Mouse (Mus musculus): ENCODE measurements around the gene Olfr896-ps1. TPM values are rescaled to one million over a fixed set of nuclear protein-coding genes. Genes with fewer than 3 reads are reported as not detected.

Olfr896-ps1 gene
- polyA plus RNA-seq (2014; fragmentation: Nextera tagmentation; extraction: Ambion mirVana), result not detected in 2 replicates

DNA sequence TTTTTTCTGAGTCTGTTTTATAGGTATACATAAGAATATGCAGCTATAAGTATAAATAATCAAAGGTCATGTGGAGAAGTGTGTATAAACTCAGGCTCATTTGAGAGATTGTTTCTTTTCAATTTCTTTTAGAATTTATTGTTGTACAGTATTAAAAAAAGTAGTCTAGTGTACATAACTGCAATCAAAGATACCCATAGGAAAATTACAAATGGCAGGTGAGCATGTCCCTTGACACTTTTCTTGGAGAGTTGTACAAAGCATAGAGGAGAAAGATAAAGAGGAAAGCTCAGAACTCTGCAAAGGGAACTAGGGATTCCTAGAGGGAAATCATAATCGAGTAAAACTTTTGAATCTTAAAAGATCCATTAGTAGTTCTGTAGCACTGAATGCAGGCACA, at the start of gene Olfr896-ps1:
Olfr896-ps1 (plus strand) TSS at position 301 of the 400 bp plus-strand sequence.
- no peak within 1 kb of the TSS for H3K27ac ChIP-seq (ENCODE audit: low read depth, low read length)
- no peak within 1 kb of the TSS for H3K4me2 ChIP-seq
- H3K9ac ChIP-seq (ENCODE audit: low read depth, low read length), result no peak within 1 kb of the TSS
- H3K4me3 ChIP-seq (ENCODE audit: low read depth, low read length), result no peak within 1 kb of the TSS
- H3K36me3 ChIP-seq (ENCODE audit: control insufficient read depth, insufficient read depth, low read length), result no peaks in the 10 kb centered on the region
- H3K4me1 ChIP-seq (replicated peaks; ENCODE audit: control insufficient read depth, insufficient read depth, low read length), result no peaks in the 10 kb centered on the region
- no peaks in the 10 kb centered on the region for H3K27me3 ChIP-seq (replicated peaks; ENCODE audit: control insufficient read depth, insufficient read depth, low read length)
- no peaks in the 10 kb centered on the region for H3K9me3 ChIP-seq (ENCODE audit: control insufficient read depth, low read length)
- ATAC-seq (replicated peaks; ENCODE audit: low FRiP score) (no peak), DNase-seq (ENCODE audit: low spot score) (no peak)
- WGBS, result 78% methylated on average over 1 of the region's 1 CpGs

DNA sequence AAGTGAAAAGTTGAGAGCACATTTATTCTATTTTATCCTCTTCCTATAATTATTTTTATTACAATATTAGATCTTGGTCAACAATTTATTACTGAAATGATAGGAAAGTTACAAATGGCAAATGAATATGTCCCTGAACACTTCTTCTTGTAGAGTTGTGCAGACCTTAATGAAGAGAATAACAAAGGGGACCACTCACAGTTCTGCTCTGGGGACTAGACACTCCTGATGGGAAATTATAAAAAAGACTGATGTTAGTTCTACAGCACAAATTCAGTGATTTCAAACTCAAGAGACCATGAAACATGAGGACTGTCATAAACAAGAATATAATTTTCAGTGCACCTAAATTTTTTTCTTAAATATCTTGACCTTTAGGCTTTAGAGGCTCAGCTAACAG, 38.4 kb upstream of the Olfr896-ps1 start, which contains the start of gene Olfr143:
Olfr143 (plus strand) TSS at position 301 of the 400 bp plus-strand sequence.
- H3K4me1 ChIP-seq (replicated peaks; ENCODE audit: control insufficient read depth, insufficient read depth, low read length), result no peaks in the 10 kb centered on the region
- H3K4me3 ChIP-seq (ENCODE audit: low read depth, low read length), result no peak within 1 kb of the TSS
- no peaks in the 10 kb centered on the region for H3K27me3 ChIP-seq (replicated peaks; ENCODE audit: control insufficient read depth, insufficient read depth, low read length)
- ATAC-seq (replicated peaks; ENCODE audit: low FRiP score), result no peak
- DNase-seq (ENCODE audit: low spot score), result no peak
- H3K36me3 ChIP-seq (ENCODE audit: control insufficient read depth, insufficient read depth, low read length), result no peaks in the 10 kb centered on the region
- no peak within 1 kb of the TSS for H3K27ac ChIP-seq (ENCODE audit: low read depth, low read length)
- H3K4me2 ChIP-seq, result no peak within 1 kb of the TSS
- no peak within 1 kb of the TSS for H3K9ac ChIP-seq (ENCODE audit: low read depth, low read length)
- no peaks in the 10 kb centered on the region for H3K9me3 ChIP-seq (ENCODE audit: control insufficient read depth, low read length)

DNA sequence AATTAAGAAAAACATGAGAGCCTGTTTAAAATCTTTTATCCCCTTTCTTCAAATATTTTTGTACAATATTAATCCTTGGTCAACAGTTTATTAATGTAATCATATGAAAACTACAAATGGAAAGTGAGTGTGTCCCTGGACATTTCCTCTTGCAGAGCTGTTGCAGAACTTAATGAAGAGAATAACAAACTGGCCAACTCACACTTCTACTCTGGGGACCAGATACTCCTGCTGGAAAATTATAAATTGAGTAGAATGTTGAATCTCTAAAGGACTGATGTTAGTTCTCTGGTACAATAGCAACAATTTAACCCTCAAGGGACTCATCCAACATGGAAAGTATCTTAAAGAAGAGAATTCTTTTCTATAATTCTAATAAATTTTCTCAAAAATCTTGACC, 23.4 kb upstream of the Olfr896-ps1 start, which contains the start of gene Olfr895:
Olfr895 (plus strand) TSS at position 301 of the 400 bp plus-strand sequence.
- Histone ChIP-seq H3K36me3 (ENCODE audit: control insufficient read depth, insufficient read depth, low read length) (no peaks in the 10 kb centered on the region), H3K4me2 (no peak within 1 kb of the TSS), H3K4me1 (replicated peaks; ENCODE audit: control insufficient read depth, insufficient read depth, low read length) (no peaks in the 10 kb centered on the region), H3K9ac (ENCODE audit: low read depth, low read length) (no peak within 1 kb of the TSS), H3K27ac (ENCODE audit: low read depth, low read length) (no peak within 1 kb of the TSS), H3K9me3 (ENCODE audit: control insufficient read depth, low read length) (no peaks in the 10 kb centered on the region), H3K27me3 (replicated peaks; ENCODE audit: control insufficient read depth, insufficient read depth, low read length) (no peaks in the 10 kb centered on the region), H3K4me3 (ENCODE audit: low read depth, low read length) (no peak within 1 kb of the TSS)
- ATAC-seq (replicated peaks; ENCODE audit: low FRiP score) (no peak), DNase-seq (ENCODE audit: low spot score) (no peak)

DNA sequence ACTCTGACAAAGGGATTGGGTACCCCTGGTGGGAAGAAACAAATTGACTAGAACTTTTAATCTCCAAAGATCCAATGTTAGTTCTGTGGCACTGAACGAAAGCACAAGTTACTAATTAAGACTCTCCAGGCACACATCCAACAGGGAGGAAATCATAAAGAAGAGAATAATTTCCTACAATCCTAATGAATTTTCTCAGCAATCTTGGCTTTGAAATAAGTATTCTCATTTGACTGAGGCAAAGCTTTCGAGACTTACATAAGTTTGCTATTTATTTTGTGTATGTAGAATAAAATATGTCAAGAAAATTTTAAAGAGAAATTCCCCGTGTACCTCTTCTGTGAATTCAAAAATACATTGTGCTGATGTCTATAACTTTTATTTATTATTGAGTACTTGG, 37.9 kb downstream of the Olfr896-ps1 start, which contains the start of gene Olfr25:
Olfr25 (plus strand) TSS at position 301 of the 400 bp plus-strand sequence.
- Histone ChIP-seq H3K4me1 (replicated peaks; ENCODE audit: control insufficient read depth, insufficient read depth, low read length) (no peaks in the 10 kb centered on the region), H3K27ac (ENCODE audit: low read depth, low read length) (no peak within 1 kb of the TSS), H3K27me3 (replicated peaks; ENCODE audit: control insufficient read depth, insufficient read depth, low read length) (no peaks in the 10 kb centered on the region), H3K36me3 (ENCODE audit: control insufficient read depth, insufficient read depth, low read length) (no peaks in the 10 kb centered on the region), H3K4me2 (no peak within 1 kb of the TSS), H3K4me3 (ENCODE audit: low read depth, low read length) (no peak within 1 kb of the TSS), H3K9me3 (ENCODE audit: control insufficient read depth, low read length) (no peaks in the 10 kb centered on the region), H3K9ac (ENCODE audit: low read depth, low read length) (no peak within 1 kb of the TSS)
- WGBS, result 74% methylated on average over 3 of the region's 3 CpGs
- ATAC-seq (replicated peaks; ENCODE audit: low FRiP score) (no peak), DNase-seq (ENCODE audit: low spot score) (no peak)

Other genes starting within 250 kb of the Olfr896-ps1 start
- not detected in 2 replicates for gene Olfr884, start 244.6 kb upstream of the Olfr896-ps1 start, polyA plus RNA-seq (2014; fragmentation: Nextera tagmentation; extraction: Ambion mirVana)
- gene Olfr885, start 229.8 kb upstream of the Olfr896-ps1 start, polyA plus RNA-seq (2014; fragmentation: Nextera tagmentation; extraction: Ambion mirVana), result not detected in 2 replicates
- gene Olfr887, start 207.0 kb upstream of the Olfr896-ps1 start, polyA plus RNA-seq (2014; fragmentation: Nextera tagmentation; extraction: Ambion mirVana), result not detected in 2 replicates
- not detected in 2 replicates for gene Olfr888, start 183.0 kb upstream of the Olfr896-ps1 start, polyA plus RNA-seq (2014; fragmentation: Nextera tagmentation; extraction: Ambion mirVana)
- 0.37 and 0.42 TPM in 2 replicates for gene Olfr889, start 175.9 kb upstream of the Olfr896-ps1 start, polyA plus RNA-seq (2014; fragmentation: Nextera tagmentation; extraction: Ambion mirVana)
- not detected in 2 replicates for gene Olfr890, start 148.6 kb upstream of the Olfr896-ps1 start, polyA plus RNA-seq (2014; fragmentation: Nextera tagmentation; extraction: Ambion mirVana)
- gene Olfr891, start 110.3 kb upstream of the Olfr896-ps1 start, polyA plus RNA-seq (2014; fragmentation: Nextera tagmentation; extraction: Ambion mirVana), result not detected in 2 replicates
- gene Olfr893, start 82.7 kb upstream of the Olfr896-ps1 start, polyA plus RNA-seq (2014; fragmentation: Nextera tagmentation; extraction: Ambion mirVana), result not detected in 2 replicates
- gene Olfr894, start 73.1 kb upstream of the Olfr896-ps1 start, polyA plus RNA-seq (2014; fragmentation: Nextera tagmentation; extraction: Ambion mirVana), result not detected in 2 replicates
- gene Olfr143, start 38.3 kb upstream of the Olfr896-ps1 start, polyA plus RNA-seq (2014; fragmentation: Nextera tagmentation; extraction: Ambion mirVana), result not detected in 2 replicates
- gene Olfr895, start 23.3 kb upstream of the Olfr896-ps1 start, polyA plus RNA-seq (2014; fragmentation: Nextera tagmentation; extraction: Ambion mirVana), result not detected in 2 replicates
- gene Olfr25, start 38.0 kb downstream of the Olfr896-ps1 start, polyA plus RNA-seq (2014; fragmentation: Nextera tagmentation; extraction: Ambion mirVana), result not detected in 2 replicates
- gene Olfr898, start 57.3 kb downstream of the Olfr896-ps1 start, polyA plus RNA-seq (2014; fragmentation: Nextera tagmentation; extraction: Ambion mirVana), result not detected in 2 replicates
- gene Olfr250, start 75.8 kb downstream of the Olfr896-ps1 start, polyA plus RNA-seq (2014; fragmentation: Nextera tagmentation; extraction: Ambion mirVana), result not detected in 2 replicates
- gene Olfr251, start 86.0 kb downstream of the Olfr896-ps1 start, polyA plus RNA-seq (2014; fragmentation: Nextera tagmentation; extraction: Ambion mirVana), result not detected in 2 replicates
- gene Olfr147, start 110.6 kb downstream of the Olfr896-ps1 start, polyA plus RNA-seq (2014; fragmentation: Nextera tagmentation; extraction: Ambion mirVana), result not detected in 2 replicates
- not detected in 2 replicates for gene Olfr901, start 138.3 kb downstream of the Olfr896-ps1 start, polyA plus RNA-seq (2014; fragmentation: Nextera tagmentation; extraction: Ambion mirVana)
- not detected in 2 replicates for gene Olfr902, start 156.5 kb downstream of the Olfr896-ps1 start, polyA plus RNA-seq (2014; fragmentation: Nextera tagmentation; extraction: Ambion mirVana)
- not detected in 2 replicates for gene Olfr904, start 172.0 kb downstream of the Olfr896-ps1 start, polyA plus RNA-seq (2014; fragmentation: Nextera tagmentation; extraction: Ambion mirVana)
- gene Olfr905, start 180.0 kb downstream of the Olfr896-ps1 start, polyA plus RNA-seq (2014; fragmentation: Nextera tagmentation; extraction: Ambion mirVana), result not detected in 2 replicates
- not detected in 2 replicates for gene Olfr906, start 196.0 kb downstream of the Olfr896-ps1 start, polyA plus RNA-seq (2014; fragmentation: Nextera tagmentation; extraction: Ambion mirVana)
- gene Olfr907, start 204.7 kb downstream of the Olfr896-ps1 start, polyA plus RNA-seq (2014; fragmentation: Nextera tagmentation; extraction: Ambion mirVana), result not detected in 2 replicates
- not detected in 2 replicates for gene Olfr911-ps1, start 230.5 kb downstream of the Olfr896-ps1 start, polyA plus RNA-seq (2014; fragmentation: Nextera tagmentation; extraction: Ambion mirVana)
- gene Olfr910, start 246.7 kb downstream of the Olfr896-ps1 start, polyA plus RNA-seq (2014; fragmentation: Nextera tagmentation; extraction: Ambion mirVana), result not detected in 2 replicates